Mouse (Mus musculus) layer of hippocampus, adult 9-10 months (tissue): ENCODE data around the gene Acot4.
"Not testable (repeated sequence)": the region's sequence is repeated elsewhere in the genome, so short reads cannot be mapped to it uniquely, and the experiment has no call there.

Source experiments
- DNase-seq: peaks from one replicate; pipeline ENCODE4 v3.0.0; 2022; ENCODE audit warnings: low spot score

Acot4 gene

GRCm38 (mm10) chr12:84077371-84077990 lies 39.3 kb downstream of the Acot4 start:
- DNase-seq = no peak

- no peak for DNase-seq
Observed at GRCm38 (mm10) chr12:84083842-84084241, 45.7 kb downstream of the Acot4 start.

- no peak for DNase-seq
Observed at GRCm38 (mm10) chr12:84084581-84084980, 46.4 kb downstream of the Acot4 start.

GRCm38 (mm10) chr12:84094666-84095065 lies 56.5 kb downstream of the Acot4 start:
- DNase-seq = not testable (repeated sequence)
